Mouse (Mus musculus) limb, embryonic 15.5 days (tissue): ENCODE measurements around the gene Pou5f1. TPM values are rescaled to one million over a fixed set of nuclear protein-coding genes. Genes with fewer than 3 reads are reported as not detected.

Experiments
- ATAC-seq: fragments of 200-750 bp; cut with Nextera tagmentation; 2 replicates; pipeline ENCODE4 v1.8.0; 2017; ENCODE audit warnings: low read depth, moderate TSS enrichment; ENCODE audit not compliant: insufficient number of reproducible peaks, low FRiP score, low TSS enrichment
- H3K27ac ChIP-seq: fragments of 300-500 bp; sonication (generic); 2 replicates; pipeline ENCODE4 v1.5.1; 2015; ENCODE audit warnings: moderate library complexity, mild to moderate bottlenecking, inconsistent platforms
- H3K27me3 ChIP-seq: fragments of 300-500 bp; sonication (generic); 2 replicates; pipeline ENCODE4 v1.6.1; 2015; ENCODE audit warnings: inconsistent platforms
- H3K36me3 ChIP-seq: fragments of 300-500 bp; sonication (generic); 2 replicates; pipeline ENCODE4 v1.6.1; 2015; ENCODE audit warnings: inconsistent platforms
- H3K4me1 ChIP-seq: fragments of 300-500 bp; sonication (generic); 2 replicates; pipeline ENCODE4 v1.6.1; 2015; ENCODE audit warnings: inconsistent platforms
- H3K4me2 ChIP-seq: fragments of 300-500 bp; sonication (generic); 2 replicates; pipeline ENCODE4 v1.6.1; 2015; ENCODE audit warnings: mild to moderate bottlenecking, inconsistent platforms
- H3K4me3 ChIP-seq: fragments of 300-500 bp; sonication (generic); 2 replicates; pipeline ENCODE4 v1.5.1; 2015; ENCODE audit warnings: mild to moderate bottlenecking, inconsistent platforms
- H3K9ac ChIP-seq: fragments of 300-500 bp; sonication (generic); 2 replicates; pipeline ENCODE4 v1.6.1; 2015; ENCODE audit warnings: inconsistent platforms
- H3K9me3 ChIP-seq: fragments of 300-500 bp; sonication (generic); 2 replicates; pipeline ENCODE4 v1.6.1; 2016; ENCODE audit warnings: inconsistent platforms
- WGBS: fragments of 180-500 bp; shearing (Covaris S2); methylation state at CpG from one replicate; pipeline ENCODE4 v1.1.7; 2015; 5-methylcytosine and 5-hydroxymethylcytosine counted together
- polyA plus RNA-seq: library from polyadenylated mRNA; unstranded; fragments of >200 nt; fragmentation: Nextera tagmentation; extraction: Ambion mirVana; gene quantifications from 2 replicates; pipeline ENCODE4 v1.2.1, GENCODE M21; 2015

The Pou5f1 gene
- polyA plus RNA-seq, 1 experiment from 2014 or later: not detected

DNA sequence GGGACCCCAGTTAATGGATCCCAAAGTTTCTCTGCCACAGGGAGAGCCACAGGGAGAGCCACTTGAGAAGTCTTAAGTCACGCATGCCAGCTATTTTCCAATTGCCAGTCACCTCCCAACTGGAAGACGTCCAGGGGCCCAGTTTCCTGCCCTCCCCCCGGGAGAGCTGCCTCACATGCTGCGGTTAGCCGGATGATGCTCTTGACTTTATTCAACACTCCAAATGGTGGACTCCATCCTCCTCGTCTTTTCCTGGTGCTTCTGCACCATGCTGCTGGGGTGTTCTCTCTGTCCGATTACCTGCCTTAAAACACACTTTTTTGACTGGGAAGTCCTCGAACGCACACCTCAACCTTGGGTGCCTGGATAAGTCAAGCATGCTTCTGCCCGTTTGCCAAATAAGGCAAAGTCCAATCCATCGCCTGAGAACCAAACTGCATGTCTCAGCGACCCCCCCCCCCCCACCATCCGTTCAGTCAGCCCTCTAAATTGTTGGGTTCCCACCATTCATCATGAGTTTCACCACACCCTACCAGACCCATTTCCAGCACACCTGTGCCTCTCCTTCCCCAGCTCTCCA, 50.5 kb downstream of the Pou5f1 start:
- Histone ChIP-seq H3K4me3 (no peak overlapping the region), H3K36me3 (no peaks in the 10 kb centered on the region), H3K9me3 (no peaks in the 10 kb centered on the region), H3K9ac (no peak overlapping the region), H3K27me3 (no peaks in the 10 kb centered on the region), H3K27ac (no peak overlapping the region), H3K4me1 (no peaks in the 10 kb centered on the region), H3K4me2 (no peak overlapping the region)
- ATAC-seq: no peak
- 81% methylated on average over 13 of the region's 13 CpGs for WGBS

DNA sequence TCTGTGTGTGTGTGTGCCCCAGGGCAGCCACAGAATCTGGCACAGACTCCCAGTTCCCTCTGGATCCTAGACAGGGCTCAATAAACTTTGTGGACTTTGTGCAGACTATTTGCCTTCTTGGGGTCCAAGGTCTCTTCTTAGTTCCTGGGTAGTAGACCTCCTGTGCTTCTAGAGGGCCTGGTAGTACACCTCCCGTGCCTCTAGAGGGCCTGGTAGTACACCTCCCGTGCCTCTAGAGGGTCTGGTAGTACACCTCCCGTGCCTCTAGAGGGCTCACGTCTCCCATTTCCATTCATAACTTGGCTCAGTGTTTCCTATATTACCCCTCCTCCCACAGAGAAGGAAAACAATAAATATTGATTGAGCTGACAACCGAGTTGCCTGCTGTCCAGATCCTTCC, 51.0 kb downstream of the Pou5f1 start:
- H3K4me1 ChIP-seq: no peaks in the 10 kb centered on the region
- no peaks in the 10 kb centered on the region for H3K9me3 ChIP-seq
- H3K4me2 ChIP-seq: no peak overlapping the region
- no peaks in the 10 kb centered on the region for H3K36me3 ChIP-seq
- WGBS: 28% methylated on average over 5 of the region's 5 CpGs
- H3K9ac ChIP-seq: no peak overlapping the region
- ATAC-seq: no peak
- H3K27me3 ChIP-seq: no peaks in the 10 kb centered on the region
- H3K27ac ChIP-seq: no peak overlapping the region
- no peak overlapping the region for H3K4me3 ChIP-seq

DNA sequence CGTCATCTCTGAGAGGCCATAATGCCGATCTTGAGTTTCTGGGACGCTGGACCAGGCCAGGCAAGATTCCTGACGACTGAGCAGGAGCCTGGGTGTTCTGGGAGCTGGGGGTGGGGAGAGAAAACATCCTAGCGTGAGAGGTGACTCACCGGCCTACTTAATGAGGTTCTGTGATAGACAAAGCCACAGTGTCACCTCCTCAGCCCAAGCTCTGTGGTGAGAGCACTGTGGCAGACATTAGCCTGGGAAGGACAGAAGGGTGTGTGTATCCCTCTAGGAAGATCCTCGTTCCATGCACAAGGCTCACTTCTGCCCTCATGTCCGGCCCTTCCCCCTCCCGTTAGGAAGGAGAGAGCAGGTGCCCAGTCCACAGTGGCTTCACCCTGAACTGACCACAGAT, 51.5 kb downstream of the Pou5f1 start:
- Histone ChIP-seq H3K27me3 (no peaks in the 10 kb centered on the region), H3K4me2 (no peak overlapping the region), H3K4me1 (no peaks in the 10 kb centered on the region), H3K9me3 (no peaks in the 10 kb centered on the region), H3K36me3 (no peaks in the 10 kb centered on the region), H3K27ac (no peak overlapping the region), H3K9ac (no peak overlapping the region), H3K4me3 (no peak overlapping the region)
- ATAC-seq: no peak
- WGBS: 66% methylated on average over 9 of the region's 9 CpGs

DNA sequence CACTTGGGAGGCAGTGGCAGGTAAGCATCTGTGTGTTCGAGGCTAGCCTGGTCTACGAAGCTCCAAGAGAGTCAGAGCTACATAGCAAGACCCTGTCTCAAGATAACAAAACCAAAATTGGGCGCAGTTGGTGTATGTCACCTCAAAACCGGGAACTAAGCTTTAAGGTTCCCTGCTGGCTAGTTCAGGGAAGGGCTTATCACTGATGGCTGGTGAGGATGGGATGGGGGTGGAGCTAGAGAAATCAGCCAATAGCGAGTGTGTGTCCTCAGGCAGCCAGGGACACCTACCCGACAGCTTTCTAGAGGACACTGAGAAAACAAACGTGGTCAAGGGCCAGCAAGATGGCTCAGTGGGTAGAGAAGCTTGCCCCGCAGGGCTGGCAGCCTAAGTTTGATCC, 52.4 kb downstream of the Pou5f1 start:
- H3K36me3 ChIP-seq: no peaks in the 10 kb centered on the region
- no peak overlapping the region for H3K4me2 ChIP-seq
- H3K9ac ChIP-seq: no peak overlapping the region
- no peak overlapping the region for H3K4me3 ChIP-seq
- H3K9me3 ChIP-seq: no peaks in the 10 kb centered on the region
- no peak overlapping the region for H3K27ac ChIP-seq
- ATAC-seq: no peak
- no peaks in the 10 kb centered on the region for H3K27me3 ChIP-seq
- WGBS: 60% methylated on average over 8 of the region's 8 CpGs
- no peaks in the 10 kb centered on the region for H3K4me1 ChIP-seq

Other genes starting within 250 kb of the Pou5f1 start
- gene H2-D1, start 243.3 kb upstream of the Pou5f1 start, polyA plus RNA-seq: 84.7 and 93.0 TPM in 2 replicates
- not detected in 2 replicates for gene H2-Q1, start 185.6 kb upstream of the Pou5f1 start, polyA plus RNA-seq
- 0.20 and 0.29 TPM in 2 replicates for gene H2-Q2, start 163.8 kb upstream of the Pou5f1 start, polyA plus RNA-seq
- 3.2 and 4.3 TPM in 2 replicates for gene H2-Q4, start 126.4 kb upstream of the Pou5f1 start, polyA plus RNA-seq
- 0.35 and 0.46 TPM in 2 replicates for gene H2-Q6, start 81.2 kb upstream of the Pou5f1 start, polyA plus RNA-seq
- 3.1 and 3.3 TPM in 2 replicates for gene H2-Q7, start 66.9 kb upstream of the Pou5f1 start, polyA plus RNA-seq
- 0.65 and 1.2 TPM in 2 replicates for gene H2-Q10, start 35.9 kb upstream of the Pou5f1 start, polyA plus RNA-seq
- 88.0 and 97.6 TPM in 2 replicates for gene Tcf19, start 10.8 kb downstream of the Pou5f1 start, polyA plus RNA-seq
- 18.0 and 18.1 TPM in 2 replicates for gene Cchcr1, start 11.1 kb downstream of the Pou5f1 start, polyA plus RNA-seq
- gene Psors1c2, start 27.2 kb downstream of the Pou5f1 start, polyA plus RNA-seq: 1.3 and 1.8 TPM in 2 replicates
- gene Cdsn, start 46.1 kb downstream of the Pou5f1 start, polyA plus RNA-seq: 2.0 and 4.8 TPM in 2 replicates
- gene 2300002M23Rik, start 61.4 kb downstream of the Pou5f1 start, polyA plus RNA-seq: 5.6 and 6.0 TPM in 2 replicates
- gene Sfta2, start 95.5 kb downstream of the Pou5f1 start, polyA plus RNA-seq: not detected in 2 replicates
- gene Gm9573, start 120.6 kb downstream of the Pou5f1 start, polyA plus RNA-seq: 0.14 and 0.33 TPM in 2 replicates
- gene Mucl3, start 137.7 kb downstream of the Pou5f1 start, polyA plus RNA-seq: 0.09 and 0.10 TPM in 2 replicates
- gene Vars2, start 161.6 kb downstream of the Pou5f1 start, polyA plus RNA-seq: 14.3 and 14.4 TPM in 2 replicates
- gene Gtf2h4, start 167.7 kb downstream of the Pou5f1 start, polyA plus RNA-seq: 36.2 and 42.2 TPM in 2 replicates
- gene Ddr1, start 198.6 kb downstream of the Pou5f1 start, polyA plus RNA-seq: 81.7 and 85.2 TPM in 2 replicates